Mouse (Mus musculus) heart, embryonic 13.5 days (tissue): ENCODE results near the gene Arhgap32. TPM values are rescaled to one million over a fixed set of nuclear protein-coding genes. Genes with fewer than 3 reads are reported as not detected.
"Not testable (repeated sequence)": the region's sequence is repeated elsewhere in the genome, so short reads cannot be mapped to it uniquely, and the experiment has no call there.

Experiments
- ATAC-seq: fragments of 200-750 bp; cut with Nextera tagmentation; 2 replicates; pipeline ENCODE4 v1.8.0; 2017; ENCODE audit warnings: moderate TSS enrichment; ENCODE audit not compliant: insufficient number of reproducible peaks, low FRiP score, low TSS enrichment; ENCODE audit errors: extremely low read depth
- H3K27ac ChIP-seq: fragments of 300-500 bp; sonication (generic); replicated peaks from 2 replicates; pipeline ENCODE4 v1.5.1; 2015; ENCODE audit warnings: moderate library complexity, mild to moderate bottlenecking, inconsistent platforms
- H3K27me3 ChIP-seq: fragments of 300-500 bp; sonication (generic); replicated peaks from 2 replicates; pipeline ENCODE4 v1.6.1; 2015; ENCODE audit warnings: mild to moderate bottlenecking, inconsistent platforms
- H3K36me3 ChIP-seq: fragments of 300-500 bp; sonication (generic); 2 replicates; pipeline ENCODE4 v1.6.1; 2015; ENCODE audit warnings: mild to moderate bottlenecking, inconsistent platforms
- H3K4me1 ChIP-seq: fragments of 300-500 bp; sonication (generic); 2 replicates; pipeline ENCODE4 v1.6.1; 2015; ENCODE audit warnings: inconsistent platforms
- H3K4me2 ChIP-seq: fragments of 300-500 bp; sonication (generic); 2 replicates; pipeline ENCODE4 v1.6.1; 2015; ENCODE audit warnings: inconsistent platforms, mild to moderate bottlenecking, moderate library complexity
- H3K4me3 ChIP-seq: fragments of 300-500 bp; sonication (generic); 2 replicates; pipeline ENCODE4 v1.5.1; 2015; ENCODE audit warnings: moderate library complexity, mild to moderate bottlenecking, inconsistent platforms
- H3K9ac ChIP-seq: fragments of 300-500 bp; sonication (generic); 2 replicates; pipeline ENCODE4 v1.6.1; 2015; ENCODE audit warnings: inconsistent platforms, mild to moderate bottlenecking, moderate library complexity
- H3K9me3 ChIP-seq: fragments of 300-500 bp; sonication (generic); 2 replicates; pipeline ENCODE4 v1.6.1; 2016; ENCODE audit warnings: inconsistent platforms
- WGBS: fragments of 180-500 bp; shearing (Covaris S2); methylation state at CpG from one replicate; pipeline ENCODE4 v1.1.7; 2015; ENCODE audit warnings: mixed read lengths; 5-methylcytosine and 5-hydroxymethylcytosine counted together
- polyA plus RNA-seq: library from polyadenylated mRNA; unstranded; fragments of >200 nt; fragmentation: Nextera tagmentation; extraction: Ambion mirVana; gene quantifications from 2 replicates; pipeline ENCODE4 v1.2.1, GENCODE M21; 2015

Gene Arhgap32
- polyA plus RNA-seq, 1 experiment from 2014 or later = 3.3 TPM

GRCm38 (mm10) chr9:32158837-32159543 is 43.1 kb downstream of the Arhgap32 start:
- H3K9me3 ChIP-seq = no peaks in the 10 kb centered on the region
- no peaks in the 10 kb centered on the region for H3K36me3 ChIP-seq
- no peak; the same call in 1 of the 2 replicates for ATAC-seq
- H3K9ac ChIP-seq = no peak overlapping the region
- H3K27ac ChIP-seq = no peak overlapping the region
- peaks cover 29% of the 10 kb centered on the region for H3K4me1 ChIP-seq
- H3K4me2 ChIP-seq = no peak overlapping the region
- no peaks in the 10 kb centered on the region for H3K27me3 ChIP-seq
- WGBS = 27% methylated on average over 3 of the region's 3 CpGs
- H3K4me3 ChIP-seq = no peak overlapping the region

GRCm38 (mm10) chr9:32159724-32160123 is 43.8 kb downstream of the Arhgap32 start:
- H3K4me2 ChIP-seq = no peak overlapping the region
- ATAC-seq = no peak
- no peak overlapping the region for H3K27ac ChIP-seq
- peaks cover 29% of the 10 kb centered on the region for H3K4me1 ChIP-seq
- no peaks in the 10 kb centered on the region for H3K36me3 ChIP-seq
- H3K4me3 ChIP-seq = no peak overlapping the region
- H3K9ac ChIP-seq = no peak overlapping the region
- H3K9me3 ChIP-seq = no peaks in the 10 kb centered on the region
- 69% methylated on average over 3 of the region's 3 CpGs for WGBS
- no peaks in the 10 kb centered on the region for H3K27me3 ChIP-seq

- H3K9me3 ChIP-seq = no peaks in the 10 kb centered on the region
- H3K4me1 ChIP-seq = peaks cover 29% of the 10 kb centered on the region
- H3K4me2 ChIP-seq = no peak overlapping the region
- ATAC-seq = no peak
- no peak overlapping the region for H3K4me3 ChIP-seq
- H3K36me3 ChIP-seq = peaks cover 4% of the 10 kb centered on the region
- 34% methylated on average over 2 of the region's 2 CpGs for WGBS
- H3K9ac ChIP-seq = no peak overlapping the region
- no peak overlapping the region for H3K27ac ChIP-seq
- H3K27me3 ChIP-seq = no peaks in the 10 kb centered on the region
Observed at GRCm38 (mm10) chr9:32162792-32163191, 46.9 kb downstream of the Arhgap32 start.

GRCm38 (mm10) chr9:32163820-32164219 is 47.9 kb downstream of the Arhgap32 start:
- H3K27me3 ChIP-seq, ATAC-seq, H3K4me2 ChIP-seq, H3K9ac ChIP-seq, H3K27ac ChIP-seq, H3K9me3 ChIP-seq, H3K36me3 ChIP-seq, H3K4me3 ChIP-seq: not testable (repeated sequence)
- 88% methylated on average over 6 of the region's 6 CpGs for WGBS
- H3K4me1 ChIP-seq = peaks cover 35% of the 10 kb centered on the region

GRCm38 (mm10) chr9:32168546-32169137 is 52.7 kb downstream of the Arhgap32 start:
- Histone ChIP-seq H3K27ac (no peak overlapping the region), H3K4me3 (no peak overlapping the region), H3K9me3 (no peaks in the 10 kb centered on the region), H3K9ac (no peak overlapping the region), H3K4me1 (peaks cover 10% of the 10 kb centered on the region), H3K36me3 (peaks cover 7% of the 10 kb centered on the region), H3K4me2 (no peak overlapping the region), H3K27me3 (no peaks in the 10 kb centered on the region)
- WGBS = 79% methylated on average over 5 of the region's 5 CpGs
- no peak for ATAC-seq

GRCm38 (mm10) chr9:32170713-32171112 is 54.8 kb downstream of the Arhgap32 start:
- Histone ChIP-seq H3K27me3 (no peaks in the 10 kb centered on the region), H3K4me1 (peaks cover 13% of the 10 kb centered on the region), H3K4me3 (no peak overlapping the region), H3K9ac (no peak overlapping the region), H3K27ac (no peak overlapping the region), H3K4me2 (no peak overlapping the region), H3K9me3 (no peaks in the 10 kb centered on the region), H3K36me3 (peaks cover 3% of the 10 kb centered on the region; the same call in 1 of the 2 replicates)
- no peak for ATAC-seq
- 79% methylated on average over 8 of the region's 8 CpGs for WGBS

- H3K27ac ChIP-seq = peak overlapping the region; percentile 42
- ATAC-seq = no peak
- H3K9ac ChIP-seq = no peak overlapping the region
- no peaks in the 10 kb centered on the region for H3K9me3 ChIP-seq
- H3K4me1 ChIP-seq = peaks cover 18% of the 10 kb centered on the region
- 0 out of 2 replicates have a peak overlapping the region, but pooled peaks have one; percentile 7 for H3K4me2 ChIP-seq
- H3K4me3 ChIP-seq = no peak overlapping the region
- no peaks in the 10 kb centered on the region for H3K36me3 ChIP-seq
- WGBS = 47% methylated on average over 4 of the region's 4 CpGs
- H3K27me3 ChIP-seq = no peaks in the 10 kb centered on the region
Observed at GRCm38 (mm10) chr9:32176612-32177011, 60.7 kb downstream of the Arhgap32 start.

GRCm38 (mm10) chr9:32181170-32181569 is 65.2 kb downstream of the Arhgap32 start:
- Histone ChIP-seq H3K27me3 (no peaks in the 10 kb centered on the region), H3K27ac (no peak overlapping the region), H3K9ac (no peak overlapping the region), H3K4me1 (peaks cover 12% of the 10 kb centered on the region), H3K36me3 (peaks cover 38% of the 10 kb centered on the region), H3K4me3 (no peak overlapping the region), H3K9me3 (no peaks in the 10 kb centered on the region), H3K4me2 (no peak overlapping the region)
- no peak for ATAC-seq
- 36% methylated on average over 2 of the region's 2 CpGs for WGBS

- H3K4me2 ChIP-seq = no peak overlapping the region
- no peaks in the 10 kb centered on the region for H3K27me3 ChIP-seq
- peaks cover 58% of the 10 kb centered on the region for H3K36me3 ChIP-seq
- no peak overlapping the region for H3K9ac ChIP-seq
- no peak overlapping the region for H3K27ac ChIP-seq
- no peaks in the 10 kb centered on the region for H3K4me1 ChIP-seq
- H3K4me3 ChIP-seq = no peak overlapping the region
- 93% methylated on average over 2 of the region's 2 CpGs for WGBS
- no peak for ATAC-seq
- no peaks in the 10 kb centered on the region for H3K9me3 ChIP-seq
Observed at GRCm38 (mm10) chr9:32186489-32186888, 70.6 kb downstream of the Arhgap32 start.

- WGBS = 70% methylated on average over 5 of the region's 5 CpGs
- Histone ChIP-seq H3K4me3 (no peak overlapping the region), H3K4me1 (0 out of 2 replicates have a peak, but pooled peaks cover 3% of the 10 kb centered on the region), H3K9me3 (no peaks in the 10 kb centered on the region), H3K36me3 (peaks cover 25% of the 10 kb centered on the region), H3K27me3 (no peaks in the 10 kb centered on the region), H3K4me2 (no peak overlapping the region), H3K9ac (no peak overlapping the region), H3K27ac (no peak overlapping the region)
- ATAC-seq = no peak
Observed at GRCm38 (mm10) chr9:32192295-32193073, 76.5 kb downstream of the Arhgap32 start.

GRCm38 (mm10) chr9:32204450-32204990 is 88.6 kb downstream of the Arhgap32 start:
- Histone ChIP-seq H3K27me3 (no peaks in the 10 kb centered on the region), H3K9me3 (no peaks in the 10 kb centered on the region), H3K36me3 (peaks cover 9% of the 10 kb centered on the region), H3K4me2 (no peak overlapping the region), H3K4me1 (no peaks in the 10 kb centered on the region), H3K27ac (no peak overlapping the region), H3K4me3 (no peak overlapping the region), H3K9ac (no peak overlapping the region)
- no peak for ATAC-seq
- 45% methylated on average over 7 of the region's 7 CpGs for WGBS
